Mouse (Mus musculus) myocyte (in vitro differentiated cells): ENCODE measurements around the gene Dvl3. TPM values are rescaled to one million over a fixed set of nuclear protein-coding genes. Genes with fewer than 3 reads are reported as not detected.

ENCODE experiments used
- H3K27me3 ChIP-seq: one replicate; pipeline ENCODE4 v1.6.1; 2011; ENCODE audit not compliant: control insufficient read depth, insufficient read depth, insufficient read length
- H3K36me3 ChIP-seq: one replicate; pipeline ENCODE4 v1.6.1; 2011; ENCODE audit not compliant: control insufficient read depth, insufficient read depth
- H3K4me2 ChIP-seq: one replicate; pipeline ENCODE4 v1.6.1; 2011; ENCODE audit warnings: low read depth, control low read depth
- H3K4me3 ChIP-seq: one replicate; pipeline ENCODE4 v1.5.1; 2011; ENCODE audit warnings: mild to moderate bottlenecking, control low read depth, moderate library complexity
- H3K79me2 ChIP-seq: one replicate; pipeline ENCODE4 v1.6.1; 2011; ENCODE audit not compliant: control insufficient read depth, insufficient read depth
- H3ac ChIP-seq: one replicate; pipeline ENCODE4 v1.6.1; 2011; ENCODE audit not compliant: control insufficient read depth, insufficient read length
- CEBPB ChIP-seq: IDR thresholded peaks from 2 replicates; pipeline ENCODE4 v1.6.1; 2011; ENCODE audit warnings: mild to moderate bottlenecking, moderate library complexity; ENCODE audit not compliant: poor library complexity, insufficient read depth, severe bottlenecking
- E2F4 ChIP-seq: IDR thresholded peaks from one replicate; pipeline ENCODE4 v1.6.1; 2011; ENCODE audit warnings: mild to moderate bottlenecking, control low read depth, moderate library complexity; ENCODE audit not compliant: insufficient read depth
- MAX ChIP-seq: IDR thresholded peaks from one replicate; pipeline ENCODE4 v1.6.1; 2011; ENCODE audit warnings: low read depth, mild to moderate bottlenecking, control low read depth
- MYOD1 ChIP-seq, 3 experiments: IDR thresholded peaks; one replicate each; pipeline ENCODE4 v1.6.1; 2011; ENCODE audit warnings: control low read depth in 2 of 3, low read depth in 2 of 3, mild to moderate bottlenecking in 2 of 3, moderate library complexity in 1 of 3; ENCODE audit not compliant: insufficient read length in 2 of 3, control insufficient read depth in 1 of 3
- MYOG ChIP-seq, 3 experiments: IDR thresholded peaks; one replicate each; pipeline ENCODE4 v1.6.1; 2011; ENCODE audit warnings: control low read depth in 2 of 3, low read depth in 2 of 3, mild to moderate bottlenecking in 2 of 3; ENCODE audit not compliant: insufficient read length in 2 of 3, control insufficient read depth in 1 of 3, insufficient read depth in 1 of 3
- POLR2A ChIP-seq: IDR thresholded peaks from one replicate; pipeline ENCODE4 v1.6.1; 2011; ENCODE audit warnings: low read depth, mild to moderate bottlenecking, control low read depth, moderate library complexity; ENCODE audit not compliant: insufficient read length
- POLR2AphosphoS2 ChIP-seq: IDR thresholded peaks from one replicate; pipeline ENCODE4 v1.6.1; 2011; ENCODE audit warnings: low read depth, control low read depth; ENCODE audit not compliant: insufficient read length
- REST ChIP-seq: IDR thresholded peaks from one replicate; pipeline ENCODE4 v1.6.1; 2011; ENCODE audit warnings: mild to moderate bottlenecking, control low read depth, moderate library complexity; ENCODE audit not compliant: insufficient read depth, insufficient read length
- SRF ChIP-seq: IDR thresholded peaks from one replicate; pipeline ENCODE4 v1.6.1; 2011; ENCODE audit warnings: low read depth; ENCODE audit not compliant: control insufficient read depth, insufficient read length
- TCF12 ChIP-seq: IDR thresholded peaks from one replicate; pipeline ENCODE4 v1.6.1; 2011; ENCODE audit warnings: mild to moderate bottlenecking, control low read depth; ENCODE audit not compliant: poor library complexity, insufficient read depth, severe bottlenecking
- TCF3 ChIP-seq: IDR thresholded peaks from one replicate; pipeline ENCODE4 v1.6.1; 2011; ENCODE audit warnings: low read depth, control low read depth; ENCODE audit not compliant: insufficient read length
- USF1 ChIP-seq: IDR thresholded peaks from one replicate; pipeline ENCODE4 v1.6.1; 2011; ENCODE audit warnings: low read depth, mild to moderate bottlenecking, control low read depth, moderate library complexity
- polyA plus RNA-seq: library from polyadenylated mRNA; unstranded; fragments of >200 nt; fragmentation: generic; extraction: Trizol; gene quantifications from one replicate; pipeline ENCODE4 v1.2.1, GENCODE M21; 2012; ENCODE audit warnings: missing spikeins

The Dvl3 gene
- polyA plus RNA-seq, 1 experiment, result 32.9 TPM

GRCm38 (mm10) chr16:20496671-20497600 is 19.8 kb upstream of the Dvl3 start:
- H3K4me2 ChIP-seq, result peak overlapping the region; percentile 93
- H3K36me3 ChIP-seq, result peaks cover 7% of the 10 kb centered on the region
- no peak overlapping the region for H3ac ChIP-seq
- TF ChIP-seq USF1 (no peak), MYOD1 (IDR thresholded peaks at IDR 0.05; ENCODE audit: control insufficient read depth in 1 of 3, insufficient read length in 2 of 3, low read depth in 2 of 3) (no peak), TCF3 (no peak), POLR2AphosphoS2 (no peak), POLR2A (no peak), E2F4 (no peak)
- H3K4me3 ChIP-seq, result peak overlapping the region; percentile 70
- H3K79me2 ChIP-seq, result peaks cover 11% of the 10 kb centered on the region
- H3K27me3 ChIP-seq, result no peaks in the 10 kb centered on the region

- TF ChIP-seq TCF12, result no peak
- no peak for TF ChIP-seq REST
- TF ChIP-seq MAX, result no peak
- TF ChIP-seq USF1, result peak; percentile 39
- no peak for TF ChIP-seq CEBPB
- no peak for TF ChIP-seq TCF3
- no peak for TF ChIP-seq POLR2AphosphoS2
- no peak for TF ChIP-seq E2F4
- peak overlapping the region; percentile 96 for H3K4me2 ChIP-seq
- H3K4me3 ChIP-seq, result peak overlapping the region; percentile 70
- H3K27me3 ChIP-seq, result no peaks in the 10 kb centered on the region
- H3K36me3 ChIP-seq, result peaks cover 16% of the 10 kb centered on the region
- H3ac ChIP-seq, result peak overlapping the region; percentile 46
- peaks cover 11% of the 10 kb centered on the region for H3K79me2 ChIP-seq
Observed at GRCm38 (mm10) chr16:20497980-20498676, 18.7 kb upstream of the Dvl3 start.

- Histone ChIP-seq H3K4me3 (peak within 1 kb of the TSS; percentile 70), H3K36me3 (peaks cover 16% of the 10 kb centered on the region), H3K4me2 (peak within 1 kb of the TSS; percentile 96), H3K27me3 (no peaks in the 10 kb centered on the region), H3ac (peak within 1 kb of the TSS; percentile 46), H3K79me2 (peaks cover 11% of the 10 kb centered on the region)
- peak in 2 of 3 experiments; percentile 19 to 30 for TF ChIP-seq MYOG (IDR thresholded peaks at IDR 0.05; ENCODE audit: control insufficient read depth in 1 of 3, insufficient read depth in 1 of 3, insufficient read length in 2 of 3, low read depth in 2 of 3)
- TF ChIP-seq REST, result peak; percentile 29
- peak in 1 of 3 experiments; percentile 37 for TF ChIP-seq MYOD1 (IDR thresholded peaks at IDR 0.05; ENCODE audit: control insufficient read depth in 1 of 3, insufficient read length in 2 of 3, low read depth in 2 of 3)
- TF ChIP-seq E2F4, result no peak
- TF ChIP-seq CEBPB, result no peak
- TF ChIP-seq POLR2AphosphoS2, result peak; percentile 92
- TF ChIP-seq USF1, result no peak
- no peak for TF ChIP-seq TCF3
- no peak for TF ChIP-seq TCF12
- peak; percentile 95 for TF ChIP-seq POLR2A
- TF ChIP-seq MAX, result no peak
- TF ChIP-seq SRF, result no peak
Observed at GRCm38 (mm10) chr16:20498677-20499475, 17.9 kb upstream of the Dvl3 start, which contains the start of gene Eif2b5. Gene Eif2b5, plus strand, starts transcription at chr16:20498817.

- H3K4me2 ChIP-seq, result no peak overlapping the region
- H3K36me3 ChIP-seq, result peaks cover 58% of the 10 kb centered on the region
- no peaks in the 10 kb centered on the region for H3K27me3 ChIP-seq
- TF ChIP-seq TCF12 (no peak), MAX (no peak), POLR2AphosphoS2 (no peak), POLR2A (no peak), CEBPB (no peak), REST (no peak), USF1 (no peak), E2F4 (no peak), MYOD1 (IDR thresholded peaks at IDR 0.05; ENCODE audit: control insufficient read depth in 1 of 3, insufficient read length in 2 of 3, low read depth in 2 of 3) (no peak), TCF3 (no peak), SRF (no peak), MYOG (IDR thresholded peaks at IDR 0.05; ENCODE audit: control insufficient read depth in 1 of 3, insufficient read depth in 1 of 3, insufficient read length in 2 of 3, low read depth in 2 of 3) (no peak)
- H3ac ChIP-seq, result no peak overlapping the region
- no peaks in the 10 kb centered on the region for H3K79me2 ChIP-seq
- H3K4me3 ChIP-seq, result no peak overlapping the region
Observed at GRCm38 (mm10) chr16:20506000-20506399, 10.8 kb upstream of the Dvl3 start.
